18 mouse cellular contexts compared by ENCODE assay signal in genomic region chr2:130351758-130352339, GRCm38 (mm10). TPM values are rescaled to one million over a fixed set of nuclear protein-coding genes. Genes with fewer than 3 reads are reported as not detected.
DNase-seq lines count a peak whose midpoint lies in the region; ATAC-seq and TF ChIP-seq lines count a peak whose summit lies in the region.
"Had no signal": no experiment of that assay in that cellular context is flagged by ENCODE, and none has a peak within 500 bp of the region (broad histone marks: within the 10 kb centered on the region; RNA-seq: fewer than 3 reads in every experiment).

No protein-coding gene starts in this region.

- TF ChIP-seq POLR2A in brain, embryonic 14.5 days (IDR thresholded peaks at IDR 0.05; ENCODE audit: borderline replicate concordance, extremely low read depth, insufficient read depth, insufficient read length, poor library complexity, severe bottlenecking), result no peak

- DNase-seq in midbrain, embryonic 10.5 days (ENCODE audit: low spot score), result no peak
- peak; percentile 95 for DNase-seq in brain, embryonic 14.5 days (ENCODE audit: low read depth)
- DNase-seq in forebrain, postnatal 0 days, result peak; percentile 65
- DNase-seq in layer of hippocampus, postnatal 36 days, result peak; percentile 22 to 43
- no peak for DNase-seq in gastrocnemius, adult 8-10 months (ENCODE audit: low spot score in 2 of 2)
- no peak for DNase-seq in adrenal gland, postnatal 10 days
- DNase-seq: adrenal gland, postnatal 14 days; heart, adult 2 months; heart, postnatal 14 days; lung, embryonic 14.5 days had no signal

- H3K4me3 ChIP-seq in midbrain, embryonic 13.5 days (replicated peaks), result no peak overlapping the region
- no peak overlapping the region for H3K4me3 ChIP-seq in midbrain, embryonic 10.5 days
- H3K4me3 ChIP-seq in forebrain, postnatal 0 days (ENCODE audit: low read depth, low read length), result no peak overlapping the region
- H3K4me3 ChIP-seq: heart, adult 2 months; limb, embryonic 15.5 days had no signal

- H3K36me3 ChIP-seq in midbrain, embryonic 13.5 days, result no peaks in the 10 kb centered on the region
- H3K36me3 ChIP-seq in midbrain, embryonic 10.5 days, result no peaks in the 10 kb centered on the region
- H3K36me3 ChIP-seq in forebrain, postnatal 0 days (ENCODE audit: insufficient read depth), result no peaks in the 10 kb centered on the region
- H3K36me3 ChIP-seq: limb, embryonic 15.5 days had no signal

- TF ChIP-seq CTCF in brain, embryonic 14.5 days (IDR thresholded peaks at IDR 0.05; ENCODE audit: borderline replicate concordance, extremely low read depth, insufficient read depth, insufficient read length), result no peak
- no peak for TF ChIP-seq CTCF in forebrain, postnatal 0 days (IDR thresholded peaks at IDR 0.05; ENCODE audit: low read depth)

- H3K9me3 ChIP-seq in midbrain, embryonic 13.5 days, result no peaks in the 10 kb centered on the region
- H3K9me3 ChIP-seq in midbrain, embryonic 10.5 days (replicated peaks), result no peaks in the 10 kb centered on the region
- H3K9me3 ChIP-seq in forebrain, postnatal 0 days (ENCODE audit: low read length), result no peaks in the 10 kb centered on the region
- H3K9me3 ChIP-seq: limb, embryonic 15.5 days had no signal

- no peak overlapping the region for H3K9ac ChIP-seq in midbrain, embryonic 13.5 days (replicated peaks)
- no peak overlapping the region for H3K9ac ChIP-seq in forebrain, postnatal 0 days
- H3K9ac ChIP-seq: limb, embryonic 15.5 days; lung, embryonic 14.5 days had no signal

- no peak overlapping the region for H3K4me2 ChIP-seq in midbrain, embryonic 13.5 days (replicated peaks)
- no peak overlapping the region for H3K4me2 ChIP-seq in forebrain, postnatal 0 days (ENCODE audit: low read depth)
- H3K4me2 ChIP-seq: limb, embryonic 15.5 days; lung, embryonic 14.5 days had no signal

- H3K27ac ChIP-seq in midbrain, embryonic 13.5 days, result 0 out of 2 replicates have a peak overlapping the region, but pooled peaks have one; percentile 40
- no peak overlapping the region for H3K27ac ChIP-seq in midbrain, embryonic 10.5 days (replicated peaks)
- H3K27ac ChIP-seq in forebrain, postnatal 0 days (ENCODE audit: low read depth, low read length), result peak overlapping the region; percentile 35; the same call in 1 of the 2 replicates
- H3K27ac ChIP-seq: heart, adult 2 months; limb, embryonic 15.5 days had no signal

- no peaks in the 10 kb centered on the region for H3K27me3 ChIP-seq in midbrain, embryonic 13.5 days
- H3K27me3 ChIP-seq in midbrain, embryonic 10.5 days (ENCODE audit: low read depth, poor library complexity, severe bottlenecking), result no peaks in the 10 kb centered on the region
- H3K27me3 ChIP-seq in forebrain, postnatal 0 days (ENCODE audit: insufficient read depth, low read length), result no peaks in the 10 kb centered on the region

- peaks cover 15% of the 10 kb centered on the region for H3K4me1 ChIP-seq in midbrain, embryonic 13.5 days (replicated peaks)
- no peaks in the 10 kb centered on the region for H3K4me1 ChIP-seq in midbrain, embryonic 10.5 days
- peaks cover 5% of the 10 kb centered on the region for H3K4me1 ChIP-seq in forebrain, postnatal 0 days (ENCODE audit: insufficient read depth)
- H3K4me1 ChIP-seq: limb, embryonic 15.5 days had no signal

- 27% methylated on average over 5 of the region's 5 CpGs for WGBS in midbrain, embryonic 13.5 days
- 46% methylated on average over 5 of the region's 5 CpGs for WGBS in midbrain, embryonic 10.5 days
- 8% methylated on average over 5 of the region's 5 CpGs for WGBS in forebrain, postnatal 0 days

- ATAC-seq in midbrain, embryonic 13.5 days, result peak; percentile 94
- ATAC-seq in forebrain, postnatal 0 days, result peak; percentile 94
- ATAC-seq: intestine, postnatal 0 days had no signal

RNA-seq across cellular contexts. Expression of gene Cpxm1, which starts 45.5 kb away (rescaled TPM):
- 13.6 and 16.4 TPM in 2 replicates for polyA plus RNA-seq in midbrain, embryonic 13.5 days (2015; fragmentation: Nextera tagmentation; extraction: Ambion mirVana)
- polyA plus RNA-seq in midbrain, embryonic 10.5 days (2016; fragmentation: Nextera tagmentation; extraction: Ambion mirVana), result 40.7 and 47.3 TPM in 2 replicates
- 15.4 and 24.0 TPM in 2 replicates for polyA plus RNA-seq in brain, embryonic 14.5 days (2012; rRNA removed)
- 18.4 and 20.4 TPM in 2 replicates for total RNA-seq in forebrain, postnatal 0 days (2014; rRNA removed)
- polyA plus RNA-seq in forebrain, postnatal 0 days (2015; fragmentation: Nextera tagmentation; extraction: Ambion mirVana), result 20.4 and 22.4 TPM in 2 replicates
- 1 to 10 TPM; 6.0 to 8.0 TPM for total RNA-seq in layer of hippocampus, postnatal 36 days (2021)
- total RNA-seq in gastrocnemius, adult 8-10 months (2022), result 1 to 10 TPM; 1.1 to 2.7 (median 2.4) TPM
- total RNA-seq in adrenal gland, postnatal 10 days (2021), result 10 to 100 TPM; 15.8 to 16.8 TPM

RNA-seq across cellular contexts. Expression of gene Gm28372, which starts 53.2 kb away (rescaled TPM):
- 0.17 TPM in 2 replicates for polyA plus RNA-seq in midbrain, embryonic 13.5 days (2015; fragmentation: Nextera tagmentation; extraction: Ambion mirVana)
- polyA plus RNA-seq in midbrain, embryonic 10.5 days (2016; fragmentation: Nextera tagmentation; extraction: Ambion mirVana), result not detected in 2 replicates
- not detected in 2 replicates for polyA plus RNA-seq in brain, embryonic 14.5 days (2012; rRNA removed)
- total RNA-seq in forebrain, postnatal 0 days (2014; rRNA removed), result not detected in 2 replicates
- not detected in 2 replicates for polyA plus RNA-seq in forebrain, postnatal 0 days (2015; fragmentation: Nextera tagmentation; extraction: Ambion mirVana)
- not detected for total RNA-seq in layer of hippocampus, postnatal 36 days (2021)
- total RNA-seq in gastrocnemius, adult 8-10 months (2022), result not detected
- total RNA-seq in adrenal gland, postnatal 10 days (2021), result not detected
- total RNA-seq: adrenal gland, postnatal 14 days; common myeloid progenitor, adult 5-6 weeks; heart, adult 2 months; heart, postnatal 14 days; layer of hippocampus, postnatal 14 days; megakaryocyte, adult 5-6 weeks had no signal
- polyA plus RNA-seq: embryonic facial prominence, embryonic 14.5 days; heart, adult 2 months; intestine, postnatal 0 days; limb, embryonic 15.5 days; lung, embryonic 14.5 days; spleen, adult 2 months had no signal

RNA-seq across cellular contexts. Expression of gene 1700020A23Rik, which starts 53.2 kb away (rescaled TPM):
- 0.46 and 0.58 TPM in 2 replicates for polyA plus RNA-seq in midbrain, embryonic 13.5 days (2015; fragmentation: Nextera tagmentation; extraction: Ambion mirVana)
- polyA plus RNA-seq in midbrain, embryonic 10.5 days (2016; fragmentation: Nextera tagmentation; extraction: Ambion mirVana), result 0.40 TPM in 1 of 2 replicates, not detected in the other
- not detected in 2 replicates for polyA plus RNA-seq in brain, embryonic 14.5 days (2012; rRNA removed)
- not detected in 2 replicates for total RNA-seq in forebrain, postnatal 0 days (2014; rRNA removed)
- 0.45 TPM in 1 of 2 replicates, not detected in the other for polyA plus RNA-seq in forebrain, postnatal 0 days (2015; fragmentation: Nextera tagmentation; extraction: Ambion mirVana)
- not detected for total RNA-seq in layer of hippocampus, postnatal 36 days (2021)
- not detected for total RNA-seq in gastrocnemius, adult 8-10 months (2022)
- not detected for total RNA-seq in adrenal gland, postnatal 10 days (2021)
- total RNA-seq: adrenal gland, postnatal 14 days; common myeloid progenitor, adult 5-6 weeks; heart, adult 2 months; heart, postnatal 14 days; layer of hippocampus, postnatal 14 days; megakaryocyte, adult 5-6 weeks had no signal
- polyA plus RNA-seq: embryonic facial prominence, embryonic 14.5 days; heart, adult 2 months; intestine, postnatal 0 days; limb, embryonic 15.5 days; lung, embryonic 14.5 days; spleen, adult 2 months had no signal

RNA-seq across cellular contexts. Expression of gene Tmem239, which starts 54.4 kb away (rescaled TPM):
- polyA plus RNA-seq in midbrain, embryonic 13.5 days (2015; fragmentation: Nextera tagmentation; extraction: Ambion mirVana), result not detected in 2 replicates
- 0.12 TPM in 1 of 2 replicates, not detected in the other for polyA plus RNA-seq in midbrain, embryonic 10.5 days (2016; fragmentation: Nextera tagmentation; extraction: Ambion mirVana)
- not detected in 2 replicates for polyA plus RNA-seq in brain, embryonic 14.5 days (2012; rRNA removed)
- total RNA-seq in forebrain, postnatal 0 days (2014; rRNA removed), result not detected in 2 replicates
- 0.16 TPM in 1 of 2 replicates, not detected in the other for polyA plus RNA-seq in forebrain, postnatal 0 days (2015; fragmentation: Nextera tagmentation; extraction: Ambion mirVana)
- total RNA-seq in layer of hippocampus, postnatal 36 days (2021), result not detected
- total RNA-seq in gastrocnemius, adult 8-10 months (2022), result not detected
- not detected for total RNA-seq in adrenal gland, postnatal 10 days (2021)
- total RNA-seq: adrenal gland, postnatal 14 days; common myeloid progenitor, adult 5-6 weeks; heart, adult 2 months; heart, postnatal 14 days; layer of hippocampus, postnatal 14 days; megakaryocyte, adult 5-6 weeks had no signal
- polyA plus RNA-seq: embryonic facial prominence, embryonic 14.5 days; heart, adult 2 months; intestine, postnatal 0 days; lung, embryonic 14.5 days; spleen, adult 2 months had no signal

RNA-seq across cellular contexts. Expression of gene Ebf4, which starts 56.9 kb away (rescaled TPM):
- polyA plus RNA-seq in midbrain, embryonic 13.5 days (2015; fragmentation: Nextera tagmentation; extraction: Ambion mirVana), result 2.1 and 2.7 TPM in 2 replicates
- polyA plus RNA-seq in midbrain, embryonic 10.5 days (2016; fragmentation: Nextera tagmentation; extraction: Ambion mirVana), result 0.95 and 1.3 TPM in 2 replicates
- polyA plus RNA-seq in brain, embryonic 14.5 days (2012; rRNA removed), result 24.3 and 24.9 TPM in 2 replicates
- total RNA-seq in forebrain, postnatal 0 days (2014; rRNA removed), result 9.3 and 15.1 TPM in 2 replicates
- 3.5 and 4.8 TPM in 2 replicates for polyA plus RNA-seq in forebrain, postnatal 0 days (2015; fragmentation: Nextera tagmentation; extraction: Ambion mirVana)
- 10 to 100 TPM; 11.4 to 11.7 TPM for total RNA-seq in layer of hippocampus, postnatal 36 days (2021)
- total RNA-seq in gastrocnemius, adult 8-10 months (2022), result under 1 TPM; 0.12 to 0.29 (median 0.20) TPM
- 1 to 10 TPM; 4.5 to 6.2 TPM for total RNA-seq in adrenal gland, postnatal 10 days (2021)
- total RNA-seq: common myeloid progenitor, adult 5-6 weeks; megakaryocyte, adult 5-6 weeks had no signal

Comparison
In these comparisons a context has a peak if more than half of its experiments do, and no peak if none do; other contexts are left out.
1. DNase-seq: peak in brain, embryonic 14.5 days (single experiment), forebrain, postnatal 0 days (single experiment) and layer of hippocampus, postnatal 36 days (2 of 2); none in midbrain, embryonic 10.5 days (single experiment), gastrocnemius, adult 8-10 months (0 of 2) and adrenal gland, postnatal 10 days (single experiment).